Mouse (Mus musculus) heart, adult 8-10 months (tissue): ENCODE data around the gene 1700030J22Rik. TPM values are rescaled to one million over a fixed set of nuclear protein-coding genes. Genes with fewer than 3 reads are reported as not detected.

ENCODE experiments used
- total RNA-seq, 4 experiments: library from RNA; stranded (reverse); gene quantifications; 2 replicates each; pipeline ENCODE4 v1.2.4; 2022

Gene 1700030J22Rik
- total RNA-seq, 4 experiments from 2014 or later = 0.35 to 0.46 (median 0.39) TPM

Other genes with a start within 250 kb of the 1700030J22Rik start
- 1 to 10 TPM; 3.4 to 4.4 (median 4.1) TPM for gene Cdyl2, start 246.0 kb downstream of the 1700030J22Rik start, total RNA-seq
- gene Cmc2, start 57.5 kb downstream of the 1700030J22Rik start, total RNA-seq = 10 to 100 TPM; 65.4 to 79.4 (median 70.2) TPM
- gene Cenpn, start 57.2 kb downstream of the 1700030J22Rik start, total RNA-seq = under 1 TPM; 0.56 to 0.75 (median 0.63) TPM
- 10 to 100 TPM; 15.9 to 18.0 (median 17.4) TPM for gene Atmin, start 35.6 kb downstream of the 1700030J22Rik start, total RNA-seq
- gene Gcsh, start 14.6 kb upstream of the 1700030J22Rik start, total RNA-seq = 10 to 100 TPM; 57.7 to 67.7 (median 62.0) TPM
- under 1 TPM in 2 of 4 experiments, not detected in 2; 0.03 to 0.17 TPM for gene Pkd1l2, start 103.5 kb upstream of the 1700030J22Rik start, total RNA-seq
- not detected for gene Bco1, start 116.9 kb upstream of the 1700030J22Rik start, total RNA-seq
- 1 to 10 TPM; 4.3 to 5.2 (median 4.8) TPM for gene Gan, start 179.2 kb upstream of the 1700030J22Rik start, total RNA-seq